Mouse (Mus musculus) intestine, postnatal 0 days (tissue): ENCODE measurements at regions not wholly inside any gene's neighbourhood (a gene's known extent, or its start where the extent isn't known, plus 50 kb on each side); places are given as distances from the start of the nearest gene placed in this dataset.
A peak's percentile ranks its signal among the peaks of the same experiment; 100 is the strongest.

Source experiments
- ATAC-seq: fragments of 200-750 bp; cut with Nextera tagmentation; 2 replicates; pipeline ENCODE4 v1.8.0; 2017; ENCODE audit warnings: mild to moderate bottlenecking, moderate TSS enrichment, moderate library complexity
- H3K27ac ChIP-seq: fragments of 300-500 bp; sonication (generic); 2 replicates; pipeline ENCODE4 v1.5.1; 2014; ENCODE audit warnings: mild to moderate bottlenecking, low read depth, low read length, moderate library complexity
- H3K27me3 ChIP-seq: fragments of 300-500 bp; sonication (generic); replicated peaks from 2 replicates; pipeline ENCODE4 v1.6.1; 2014; ENCODE audit warnings: low read length, mixed read lengths; ENCODE audit not compliant: control insufficient read depth, insufficient read depth
- H3K36me3 ChIP-seq: fragments of 300-500 bp; sonication (generic); 2 replicates; pipeline ENCODE4 v1.6.1; 2014; ENCODE audit warnings: mild to moderate bottlenecking, moderate library complexity; ENCODE audit not compliant: control insufficient read depth, insufficient read depth
- H3K4me1 ChIP-seq: fragments of 300-500 bp; sonication (generic); replicated peaks from 2 replicates; pipeline ENCODE4 v1.6.1; 2014; ENCODE audit warnings: antibody characterized with exemption, low read length, mixed read lengths; ENCODE audit not compliant: control insufficient read depth, insufficient read depth
- H3K4me2 ChIP-seq: fragments of 300-500 bp; sonication (generic); replicated peaks from 2 replicates; pipeline ENCODE4 v1.6.1; 2014; ENCODE audit warnings: low read depth, mild to moderate bottlenecking, moderate library complexity
- H3K4me3 ChIP-seq: fragments of 300-500 bp; sonication (generic); 2 replicates; pipeline ENCODE4 v1.5.1; 2014; ENCODE audit warnings: low read depth, low read length
- H3K9ac ChIP-seq: fragments of 300-500 bp; sonication (generic); 2 replicates; pipeline ENCODE4 v1.6.1; 2014; ENCODE audit warnings: mild to moderate bottlenecking, low read depth, low read length
- H3K9me3 ChIP-seq: fragments of 300-500 bp; sonication (generic); 2 replicates; pipeline ENCODE4 v1.6.1; 2016; ENCODE audit warnings: mixed run types; ENCODE audit not compliant: control insufficient read depth
- CTCF ChIP-seq: sonication (generic); IDR thresholded peaks from 2 replicates; pipeline ENCODE4 v1.5.1; 2016; ENCODE audit warnings: low read depth, mild to moderate bottlenecking, control low read depth, antibody characterized with exemption, moderate library complexity
- WGBS: fragments of 180-500 bp; shearing (Covaris S2); extraction: QIAGEN DNeasy Blood & Tissue Kit; methylation state at CpG from one replicate; pipeline ENCODE4 v1.1.7; 2014; 5-methylcytosine and 5-hydroxymethylcytosine counted together

DNA sequence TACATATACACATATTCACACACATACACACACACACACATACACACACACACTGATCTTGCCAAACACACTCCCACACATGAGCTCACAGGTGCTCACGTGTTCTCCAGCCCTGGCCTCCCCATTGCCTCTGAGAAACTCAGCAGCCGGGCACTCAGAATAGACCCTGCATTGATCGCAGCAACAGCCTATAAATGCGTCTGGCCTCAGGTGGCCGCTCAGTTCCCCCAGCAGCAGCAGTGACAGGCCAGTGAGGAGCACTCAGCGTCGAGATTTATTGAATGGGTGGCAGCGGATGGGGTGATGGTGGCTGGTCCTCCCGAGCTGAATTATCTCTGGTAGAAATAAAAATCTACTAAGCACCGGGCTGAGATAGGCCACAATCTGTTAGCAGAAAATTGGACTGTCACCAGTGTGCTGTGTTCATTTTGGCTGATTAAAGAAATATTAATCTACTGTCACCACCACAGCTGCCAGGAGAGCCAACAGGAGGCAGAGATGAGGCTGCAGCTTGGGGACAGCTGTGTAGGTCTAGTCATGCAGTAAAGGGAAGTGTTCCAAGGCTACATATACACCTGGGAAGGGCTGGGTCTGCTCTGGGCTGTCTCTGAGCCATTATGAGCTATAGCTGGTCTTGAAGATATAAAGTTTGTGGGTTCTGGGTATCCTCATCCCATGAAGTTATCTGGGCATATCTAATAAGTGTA lies 80.4 kb upstream of the Ttc34 start:
- Histone ChIP-seq H3K4me3 (no peak overlapping the region), H3K36me3 (no peaks in the 10 kb centered on the region; the same call in 1 of the 2 replicates), H3K9me3 (no peaks in the 10 kb centered on the region), H3K27ac (no peak overlapping the region), H3K9ac (no peak overlapping the region), H3K4me1 (no peaks in the 10 kb centered on the region), H3K27me3 (no peaks in the 10 kb centered on the region), H3K4me2 (no peak overlapping the region)
- no peak for ATAC-seq
- 73% methylated on average over 10 of the region's 10 CpGs for WGBS
- no peak for TF ChIP-seq CTCF

DNA sequence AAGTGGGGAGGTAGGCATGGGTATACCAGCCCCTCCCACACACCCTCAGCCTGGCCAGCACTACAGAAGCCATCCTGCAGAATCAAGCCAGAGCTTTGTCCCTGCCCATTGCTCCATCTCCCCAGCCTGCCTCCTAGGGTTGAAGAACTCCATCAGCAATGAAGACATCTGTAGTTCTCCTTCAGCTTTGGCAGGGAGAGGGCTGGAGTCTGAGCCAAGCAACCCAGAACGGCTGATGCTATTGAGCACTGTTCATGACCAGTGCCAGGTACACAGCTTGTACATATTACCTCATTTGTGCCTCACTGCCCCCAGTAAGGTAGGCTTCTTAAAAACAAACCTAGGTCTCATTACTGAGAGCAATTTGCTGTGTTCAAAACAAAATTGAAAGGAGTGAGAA lies 77.4 kb upstream of the Ttc34 start:
- Histone ChIP-seq H3K9ac (no peak overlapping the region), H3K27me3 (no peaks in the 10 kb centered on the region), H3K36me3 (no peaks in the 10 kb centered on the region; the same call in 1 of the 2 replicates), H3K27ac (no peak overlapping the region), H3K9me3 (no peaks in the 10 kb centered on the region), H3K4me3 (no peak overlapping the region), H3K4me1 (no peaks in the 10 kb centered on the region), H3K4me2 (no peak overlapping the region)
- 59% methylated on average over 1 of the region's 1 CpGs for WGBS
- ATAC-seq = no peak
- TF ChIP-seq CTCF = no peak

DNA sequence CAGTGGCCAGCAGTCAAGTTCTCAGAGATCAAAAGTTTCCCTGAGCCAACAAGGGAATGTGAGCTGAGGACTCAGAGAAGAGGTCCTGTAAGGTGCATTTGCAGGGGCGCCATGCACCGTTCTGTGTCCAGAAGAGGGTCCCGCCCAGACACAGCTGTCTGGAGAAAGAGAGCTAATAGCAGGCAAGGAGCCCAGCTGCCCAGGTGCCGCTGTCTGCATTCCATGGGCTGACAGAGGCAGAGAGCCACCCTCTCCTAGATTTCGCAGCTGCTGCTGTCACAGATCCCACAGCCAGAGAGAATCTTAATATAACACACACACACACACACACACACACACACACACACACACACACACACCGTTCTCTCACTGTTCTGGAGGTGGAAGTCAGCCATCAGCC lies 73.0 kb upstream of the Ttc34 start:
- Histone ChIP-seq H3K9ac (no peak overlapping the region), H3K9me3 (no peaks in the 10 kb centered on the region), H3K4me2 (no peak overlapping the region), H3K27ac (no peak overlapping the region), H3K4me1 (no peaks in the 10 kb centered on the region), H3K27me3 (no peaks in the 10 kb centered on the region), H3K4me3 (no peak overlapping the region), H3K36me3 (no peaks in the 10 kb centered on the region)
- no peak for ATAC-seq
- 75% methylated on average over 6 of the region's 6 CpGs for WGBS
- no peak for TF ChIP-seq CTCF

DNA sequence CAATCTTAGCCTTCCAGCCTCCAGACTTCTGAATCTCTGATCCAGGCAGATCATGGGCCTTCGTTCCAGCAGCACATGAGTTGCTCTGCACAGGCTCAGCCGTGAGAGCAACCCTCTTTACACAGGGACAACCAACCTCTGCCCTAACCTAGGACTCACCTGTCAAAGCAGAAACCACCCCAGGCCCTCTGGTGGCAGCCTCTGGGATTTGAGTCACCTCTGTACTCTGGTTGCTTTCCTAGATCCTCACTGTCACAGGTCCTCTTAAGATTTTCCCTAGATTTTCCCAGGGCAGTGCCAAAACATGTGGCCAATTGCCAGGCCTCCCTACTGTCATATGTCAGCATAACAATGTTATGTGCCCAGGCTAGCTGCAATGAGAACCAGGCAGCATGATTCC lies 71.1 kb upstream of the Ttc34 start:
- no peaks in the 10 kb centered on the region for H3K4me1 ChIP-seq
- no peaks in the 10 kb centered on the region for H3K9me3 ChIP-seq
- no peak overlapping the region for H3K4me2 ChIP-seq
- no peak overlapping the region for H3K27ac ChIP-seq
- H3K9ac ChIP-seq = no peak overlapping the region
- H3K36me3 ChIP-seq = no peaks in the 10 kb centered on the region
- H3K4me3 ChIP-seq = no peak overlapping the region
- TF ChIP-seq CTCF = peak; percentile 65
- no peak for ATAC-seq
- 29% methylated on average over 2 of the region's 2 CpGs for WGBS
- no peaks in the 10 kb centered on the region for H3K27me3 ChIP-seq

DNA sequence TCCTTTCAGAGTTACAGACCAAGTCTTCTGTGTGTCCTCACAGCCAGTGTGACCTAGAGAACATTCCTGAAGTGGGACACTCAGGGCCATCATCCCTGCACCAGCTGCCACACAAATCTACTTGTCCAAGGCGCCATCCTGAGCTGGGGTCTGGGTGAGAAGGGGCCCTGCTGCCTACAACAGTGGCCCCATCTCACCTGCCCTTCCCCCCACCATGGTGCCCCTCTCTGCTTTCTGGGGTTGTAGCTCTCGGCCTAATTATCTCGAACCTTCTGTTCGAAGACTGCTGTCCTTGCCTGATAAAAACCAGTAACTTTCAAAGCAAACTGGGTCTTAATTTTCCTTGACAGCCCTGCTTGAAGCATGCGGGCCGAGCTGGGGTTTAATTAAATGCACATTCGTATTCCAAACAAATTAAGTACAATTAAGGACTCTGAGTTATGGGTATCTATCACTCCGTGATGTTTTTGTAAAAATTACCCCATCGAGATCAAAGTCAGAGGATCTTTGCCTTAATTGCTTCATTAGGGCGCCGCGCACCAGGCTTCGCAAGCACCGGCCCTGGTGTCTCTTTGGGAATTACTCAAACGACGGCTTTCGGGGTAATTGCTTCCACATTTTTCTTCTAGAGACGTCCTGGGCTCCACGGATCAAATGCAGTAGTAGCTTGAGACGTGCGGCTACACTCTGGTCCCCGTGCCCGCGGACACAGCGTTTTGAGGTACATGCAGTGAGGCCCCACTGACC lies 65.8 kb upstream of the Ttc34 start:
- Histone ChIP-seq H3K9me3 (no peaks in the 10 kb centered on the region), H3K4me3 (no peak overlapping the region), H3K36me3 (no peaks in the 10 kb centered on the region), H3K4me1 (no peaks in the 10 kb centered on the region), H3K9ac (no peak overlapping the region), H3K4me2 (no peak overlapping the region), H3K27ac (no peak overlapping the region), H3K27me3 (no peaks in the 10 kb centered on the region)
- ATAC-seq = no peak
- 71% methylated on average over 25 of the region's 25 CpGs for WGBS
- no peak for TF ChIP-seq CTCF

DNA sequence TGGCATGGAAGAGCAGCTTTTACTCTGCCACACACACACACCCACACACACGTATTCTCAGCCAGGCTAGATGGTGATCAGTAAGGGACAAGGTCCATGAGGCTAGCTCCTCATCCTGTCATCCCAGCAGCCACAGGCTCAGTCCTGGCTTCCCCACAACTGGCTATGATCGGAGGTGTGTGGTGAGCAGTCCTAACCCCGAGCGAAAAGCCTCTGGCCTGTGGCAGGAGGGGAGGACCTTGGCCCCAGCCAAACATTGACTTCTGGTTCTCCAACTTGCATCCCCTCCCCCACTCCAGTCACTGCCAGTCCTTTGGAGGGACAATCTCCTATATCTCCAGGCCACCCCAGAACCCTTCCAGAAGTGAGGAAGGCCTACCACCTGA lies 65.2 kb upstream of the Ttc34 start:
- H3K27ac ChIP-seq = no peak overlapping the region
- H3K4me3 ChIP-seq = no peak overlapping the region
- no peak overlapping the region for H3K4me2 ChIP-seq
- no peaks in the 10 kb centered on the region for H3K27me3 ChIP-seq
- ATAC-seq = no peak
- H3K36me3 ChIP-seq = no peaks in the 10 kb centered on the region
- 63% methylated on average over 4 of the region's 4 CpGs for WGBS
- TF ChIP-seq CTCF = no peak
- no peaks in the 10 kb centered on the region for H3K4me1 ChIP-seq
- no peaks in the 10 kb centered on the region for H3K9me3 ChIP-seq
- no peak overlapping the region for H3K9ac ChIP-seq
